Mouse (Mus musculus): Measurements from ENCODE around the gene Ano8.

Gene Ano8

GRCm38 (mm10) chr8:71498816-71499690 is 13.3 kb upstream of the Ano8 start:
- no peak for DNase-seq (ENCODE audit: low read depth, low spot score)

GRCm38 (mm10) chr8:71497881-71498501 is 12.2 kb upstream of the Ano8 start:
- no peak for DNase-seq (ENCODE audit: low read depth, low spot score)

GRCm38 (mm10) chr8:71497077-71497645 is 11.4 kb upstream of the Ano8 start:
- DNase-seq (ENCODE audit: low read depth, low spot score), result no peak

DNA sequence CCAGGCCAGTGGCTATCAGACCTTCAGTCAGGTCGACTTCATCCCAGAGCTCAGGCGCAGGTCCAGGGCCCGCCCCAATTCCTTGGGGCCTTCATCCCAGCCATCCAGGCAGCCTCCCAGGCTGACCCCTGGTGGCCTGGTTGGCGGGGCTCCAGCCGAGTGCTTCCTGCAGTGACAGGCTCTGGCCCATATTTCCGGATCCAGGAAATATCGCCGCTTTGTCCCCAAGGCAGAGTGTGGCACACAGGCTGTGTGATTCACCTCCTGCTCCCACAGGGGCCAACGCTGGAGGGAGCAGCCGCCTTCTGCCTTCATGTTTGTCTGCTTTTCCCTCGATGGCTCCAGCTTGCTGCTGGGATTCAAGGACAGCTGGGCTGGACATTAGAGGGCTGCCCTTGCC is 10.7 kb upstream of the Ano8 start:
- peak; percentile 82 for DNase-seq (ENCODE audit: low read depth, low spot score)

DNA sequence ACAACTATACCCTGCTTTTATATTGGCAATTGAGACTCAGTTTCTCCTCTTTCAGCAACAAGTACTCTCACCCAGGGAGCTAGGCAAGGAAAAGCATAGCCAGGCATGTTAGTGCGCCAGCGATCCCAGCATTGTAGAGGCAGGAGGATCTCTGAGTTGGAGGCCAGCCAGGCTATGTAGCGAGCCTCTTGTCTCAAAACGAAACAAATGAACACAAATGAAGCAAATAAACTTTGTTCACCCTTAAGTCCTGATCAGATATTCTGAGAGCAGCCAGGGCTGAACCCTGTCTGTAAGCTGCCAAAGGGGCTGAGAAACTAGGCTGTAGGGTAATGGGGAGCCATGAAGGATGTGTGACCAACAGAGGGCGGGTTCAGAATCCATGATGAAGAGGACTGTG is 10.0 kb upstream of the Ano8 start:
- no peak for DNase-seq (ENCODE audit: low read depth, low spot score)

- peak; percentile 77 for DNase-seq (ENCODE audit: low read depth, low spot score)
Observed at GRCm38 (mm10) chr8:71495039-71495438, 9.3 kb upstream of the Ano8 start.

DNA sequence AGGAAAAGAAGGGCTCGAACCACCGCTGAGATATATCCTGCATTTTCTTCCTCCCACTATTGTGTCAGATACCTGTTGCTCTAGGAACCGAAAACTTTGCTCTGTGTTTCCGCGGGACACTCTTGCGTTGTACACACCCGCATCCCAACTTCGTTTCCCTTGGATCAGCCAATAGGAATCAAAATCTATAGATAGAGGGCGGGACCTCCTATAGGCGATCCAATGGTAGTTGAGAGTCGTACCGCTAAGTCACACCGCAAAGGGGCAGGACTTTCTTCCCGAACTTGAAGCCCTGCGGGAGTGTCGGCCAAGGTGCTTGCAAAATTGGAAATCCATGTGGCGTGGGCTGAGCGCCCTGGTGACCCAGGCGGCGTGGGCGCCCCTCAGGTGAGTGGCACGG is 2.7 kb upstream of the Ano8 start:
- peak; percentile 94 for DNase-seq (ENCODE audit: low read depth, low spot score)

- DNase-seq (ENCODE audit: low read depth, low spot score), result peak; percentile 70
Observed at GRCm38 (mm10) chr8:71487691-71488445, 2.1 kb upstream of the Ano8 start, which contains the start of gene Gtpbp3. TSS of gene Gtpbp3 (plus strand) at chr8:71488103.

DNA sequence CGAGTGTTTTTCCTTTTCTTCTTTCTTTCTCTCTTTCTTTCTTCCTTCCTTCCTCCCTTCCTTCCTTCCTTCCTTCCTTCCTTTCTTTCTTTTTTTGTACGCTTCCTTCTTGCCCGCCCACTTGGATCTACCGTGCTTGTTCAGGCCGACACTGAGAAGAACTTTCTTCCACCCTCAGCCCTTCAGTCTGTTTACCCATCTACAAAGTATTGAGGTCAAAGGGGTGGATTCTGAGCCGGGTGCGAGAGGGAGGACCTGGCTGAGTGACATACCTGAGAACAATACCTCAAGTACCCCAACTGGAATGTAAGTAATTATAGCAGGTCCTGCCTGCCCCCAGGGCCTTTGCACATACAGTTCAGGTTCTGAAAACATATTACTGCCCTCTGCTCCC is 370 bp upstream of the Ano8 start:
- DNase-seq (ENCODE audit: low read depth, low spot score), result no peak

DNA sequence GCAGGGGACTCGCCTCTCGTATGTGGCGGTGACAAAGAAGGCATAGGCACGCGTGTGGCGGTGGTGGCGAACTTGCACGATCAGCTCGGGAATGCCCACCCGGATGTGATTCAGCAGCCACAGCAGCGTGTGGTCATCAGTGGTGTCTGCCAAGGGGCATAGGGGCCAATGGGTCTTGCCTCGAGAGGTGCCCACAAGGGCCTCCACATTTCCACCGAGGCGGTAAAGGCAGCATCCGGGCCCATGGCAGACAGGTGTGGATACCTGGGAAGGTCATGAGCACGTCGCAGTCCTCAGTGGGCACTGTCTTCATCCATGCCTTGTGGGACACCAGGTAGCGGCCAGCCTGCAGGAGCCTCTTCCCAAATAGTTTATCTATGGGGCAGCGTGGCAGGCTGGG is 1.0 kb downstream of the Ano8 start:
- no peak for DNase-seq (ENCODE audit: low read depth, low spot score)

DNA sequence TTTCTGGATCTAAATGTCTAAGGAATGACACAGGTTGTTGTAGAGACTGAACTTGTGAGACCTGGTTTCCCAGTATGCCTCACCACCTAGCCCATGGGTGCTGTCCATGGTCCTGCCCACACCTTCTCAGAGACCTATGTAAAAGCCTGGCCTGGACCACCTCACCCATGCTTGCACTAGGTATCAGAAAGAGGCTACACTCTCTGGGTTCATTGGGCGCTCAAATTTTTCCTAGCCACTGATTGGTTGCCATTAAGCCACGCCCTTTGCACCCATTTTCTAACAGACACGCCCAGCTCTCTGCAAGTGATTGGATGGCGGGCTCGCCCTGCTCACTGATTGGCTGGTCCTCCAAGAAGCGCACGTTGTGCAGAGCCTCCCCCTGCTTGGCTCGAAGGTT is 1.8 kb downstream of the Ano8 start:
- no peak for DNase-seq (ENCODE audit: low read depth, low spot score)

GRCm38 (mm10) chr8:71478943-71479342 is 6.8 kb downstream of the Ano8 start:
- DNase-seq (ENCODE audit: low read depth, low spot score), result no peak

DNA sequence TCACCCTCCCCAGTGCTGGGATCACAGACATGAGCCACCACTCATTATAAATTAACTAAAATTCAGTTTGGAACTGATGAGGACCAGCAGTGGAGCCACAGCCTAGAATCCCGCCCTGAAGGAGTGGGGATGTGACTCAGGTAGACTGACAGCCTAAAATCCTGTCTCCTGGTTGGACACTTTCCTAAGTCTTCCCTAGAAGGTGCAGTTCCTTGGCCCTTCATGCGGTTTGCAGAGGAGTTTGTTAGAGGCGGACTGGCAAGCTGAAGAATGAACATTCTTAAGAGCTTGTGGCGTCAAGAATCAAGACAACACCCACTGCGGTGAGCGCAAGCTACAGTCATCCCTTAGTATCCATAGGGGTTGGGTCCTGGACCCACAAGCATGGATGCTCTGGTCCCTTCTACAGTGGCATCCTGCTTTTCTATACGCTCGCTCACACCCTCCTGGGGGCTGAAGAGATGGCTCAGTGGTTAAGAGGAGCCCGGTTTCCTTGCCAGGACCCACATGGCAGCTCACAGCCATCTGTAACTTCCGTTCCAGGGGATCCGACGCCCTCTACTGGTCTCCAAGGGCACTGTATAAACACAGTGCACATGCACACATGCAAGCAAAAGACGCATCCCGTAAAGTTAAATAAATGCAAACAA is 8.4 kb downstream of the Ano8 start:
- DNase-seq (ENCODE audit: low read depth, low spot score), result no peak

GRCm38 (mm10) chr8:71476099-71476940 is 9.4 kb downstream of the Ano8 start:
- no peak for DNase-seq (ENCODE audit: low read depth, low spot score)

DNA sequence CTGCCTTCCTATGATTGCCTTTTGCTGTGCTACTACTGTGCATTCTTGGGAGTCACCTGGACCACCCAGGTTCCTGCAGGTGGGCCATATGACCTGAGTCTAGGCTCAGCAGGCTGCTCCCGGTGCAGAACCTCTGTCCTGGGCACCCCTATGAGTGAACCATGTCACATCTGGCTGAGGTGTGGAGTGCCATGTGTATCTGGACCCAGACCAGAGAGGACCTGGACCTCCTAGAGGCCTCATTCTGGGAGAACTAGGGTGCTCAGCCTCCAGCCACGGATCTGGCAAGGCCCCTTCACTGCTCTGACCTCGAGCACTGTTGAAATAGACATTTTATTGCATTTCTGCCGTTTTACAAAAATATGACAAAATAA is 10.1 kb downstream of the Ano8 start:
- no peak for DNase-seq (ENCODE audit: low read depth, low spot score)

GRCm38 (mm10) chr8:71474785-71475701 is 10.7 kb downstream of the Ano8 start:
- no peak for DNase-seq (ENCODE audit: low read depth, low spot score)

DNA sequence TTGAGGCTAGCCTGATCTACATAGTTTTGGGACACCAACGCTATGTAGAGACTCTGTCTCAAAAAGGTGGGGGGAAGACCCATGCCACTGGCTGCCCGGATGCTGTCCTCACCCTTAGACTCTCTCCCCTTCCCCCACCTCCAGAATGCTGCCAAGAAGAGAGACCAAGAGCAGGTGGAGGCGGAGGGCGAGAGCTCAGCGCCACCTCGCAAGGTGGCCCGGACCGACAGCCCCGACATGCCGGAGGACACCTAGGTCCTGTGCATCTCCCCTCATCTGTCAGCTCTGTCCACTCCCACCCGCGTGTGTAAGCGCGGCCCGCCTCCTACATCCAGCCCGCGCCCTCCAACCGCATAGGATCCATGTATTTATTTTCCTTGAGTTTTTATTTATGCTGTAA is 11.4 kb downstream of the Ano8 start:
- no peak for DNase-seq (ENCODE audit: low read depth, low spot score)

GRCm38 (mm10) chr8:71472601-71473386 is 13.0 kb downstream of the Ano8 start:
- no peak for DNase-seq (ENCODE audit: low read depth, low spot score)

GRCm38 (mm10) chr8:71471861-71472260 is 13.9 kb downstream of the Ano8 start:
- DNase-seq (ENCODE audit: low read depth, low spot score), result no peak
